Mouse (Mus musculus) kidney, postnatal 0 days (tissue): ENCODE measurements at regions not wholly inside any gene's neighbourhood (a gene's known extent, or its start where the extent isn't known, plus 50 kb on each side); places are given as distances from the start of the nearest gene placed in this dataset.

ENCODE experiments used
- ATAC-seq: fragments of 200-750 bp; cut with Nextera tagmentation; replicated peaks from 2 replicates; pipeline ENCODE4 v1.8.0; 2017; ENCODE audit warnings: low read depth, moderate number of reproducible peaks, moderate TSS enrichment, moderate library complexity; ENCODE audit not compliant: low FRiP score
- DNase-seq: peaks from one replicate; pipeline ENCODE4 v3.0.0-alpha.2; 2016; ENCODE audit warnings: low spot score
- H3K27ac ChIP-seq: fragments of 300-500 bp; sonication (generic); 2 replicates; pipeline ENCODE4 v1.5.1; 2014; ENCODE audit warnings: mild to moderate bottlenecking
- H3K27me3 ChIP-seq: fragments of 300-500 bp; sonication (generic); 2 replicates; pipeline ENCODE4 v1.6.1; 2014; ENCODE audit warnings: low read length, mixed read lengths; ENCODE audit not compliant: insufficient read depth
- H3K36me3 ChIP-seq: fragments of 300-500 bp; sonication (generic); 2 replicates; pipeline ENCODE4 v1.6.1; 2014; ENCODE audit warnings: low read length, mixed read lengths; ENCODE audit not compliant: insufficient read depth
- H3K4me1 ChIP-seq: fragments of 300-500 bp; sonication (generic); replicated peaks from 2 replicates; pipeline ENCODE4 v1.6.1; 2014; ENCODE audit warnings: antibody characterized with exemption, low read length, mixed read lengths; ENCODE audit not compliant: insufficient read depth
- H3K4me2 ChIP-seq: fragments of 300-500 bp; sonication (generic); 2 replicates; pipeline ENCODE4 v1.6.1; 2014; ENCODE audit warnings: mild to moderate bottlenecking, low read length, moderate library complexity, mixed read lengths
- H3K4me3 ChIP-seq: fragments of 300-500 bp; sonication (generic); replicated peaks from 2 replicates; pipeline ENCODE4 v1.5.1; 2014; ENCODE audit warnings: low read depth, low read length
- H3K9ac ChIP-seq: fragments of 300-500 bp; sonication (generic); 2 replicates; pipeline ENCODE4 v1.6.1; 2014; ENCODE audit warnings: low read depth, low read length
- H3K9me3 ChIP-seq: fragments of 300-500 bp; sonication (generic); replicated peaks from 2 replicates; pipeline ENCODE4 v1.6.1; 2016; ENCODE audit warnings: low read length, inconsistent platforms, mixed read lengths
- CTCF ChIP-seq: IDR thresholded peaks from 2 replicates; pipeline ENCODE4 v1.5.1; 2016; ENCODE audit warnings: antibody characterized with exemption, low read depth, mild to moderate bottlenecking, moderate library complexity
- WGBS: fragments of 180-500 bp; shearing (Covaris S2); extraction: QIAGEN DNeasy Blood & Tissue Kit; methylation state at CpG from one replicate; pipeline ENCODE4 v1.1.7; 2014; 5-methylcytosine and 5-hydroxymethylcytosine counted together

DNA sequence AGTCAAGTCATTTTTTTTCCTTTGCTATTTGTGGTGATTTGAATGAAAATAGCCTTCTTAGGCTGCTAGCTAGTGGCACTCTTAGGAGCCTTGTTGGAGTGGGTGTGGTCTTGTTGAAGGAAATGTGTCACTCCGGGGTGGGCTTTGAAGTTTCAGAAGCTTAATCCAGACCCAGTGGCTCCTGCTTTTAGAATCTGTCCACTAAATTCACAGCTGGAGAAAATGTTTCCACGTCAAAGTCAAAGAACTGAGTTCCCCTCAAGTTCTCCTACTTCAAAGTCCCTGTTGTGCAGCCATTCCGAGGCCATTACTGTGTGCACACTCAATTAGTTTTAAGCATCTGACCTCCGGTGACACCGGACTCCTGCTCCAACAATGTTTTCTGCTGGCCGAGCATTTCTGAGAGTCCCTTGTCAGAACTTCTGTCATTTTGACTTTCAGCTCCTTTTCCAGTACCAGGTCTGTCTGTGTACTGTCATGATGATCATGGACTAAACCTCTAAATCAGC is 61.2 kb upstream of the Krtap11-1 start:
- no peak overlapping the region for H3K9ac ChIP-seq
- H3K4me1 ChIP-seq = no peaks in the 10 kb centered on the region
- no peak overlapping the region for H3K27ac ChIP-seq
- peak; percentile 6 for DNase-seq
- no peak overlapping the region for H3K4me3 ChIP-seq
- H3K9me3 ChIP-seq = no peaks in the 10 kb centered on the region
- no peak for TF ChIP-seq CTCF
- H3K4me2 ChIP-seq = no peak overlapping the region
- ATAC-seq = no peak
- no peaks in the 10 kb centered on the region for H3K27me3 ChIP-seq
- H3K36me3 ChIP-seq = no peaks in the 10 kb centered on the region
- 34% methylated on average over 6 of the region's 6 CpGs for WGBS

DNA sequence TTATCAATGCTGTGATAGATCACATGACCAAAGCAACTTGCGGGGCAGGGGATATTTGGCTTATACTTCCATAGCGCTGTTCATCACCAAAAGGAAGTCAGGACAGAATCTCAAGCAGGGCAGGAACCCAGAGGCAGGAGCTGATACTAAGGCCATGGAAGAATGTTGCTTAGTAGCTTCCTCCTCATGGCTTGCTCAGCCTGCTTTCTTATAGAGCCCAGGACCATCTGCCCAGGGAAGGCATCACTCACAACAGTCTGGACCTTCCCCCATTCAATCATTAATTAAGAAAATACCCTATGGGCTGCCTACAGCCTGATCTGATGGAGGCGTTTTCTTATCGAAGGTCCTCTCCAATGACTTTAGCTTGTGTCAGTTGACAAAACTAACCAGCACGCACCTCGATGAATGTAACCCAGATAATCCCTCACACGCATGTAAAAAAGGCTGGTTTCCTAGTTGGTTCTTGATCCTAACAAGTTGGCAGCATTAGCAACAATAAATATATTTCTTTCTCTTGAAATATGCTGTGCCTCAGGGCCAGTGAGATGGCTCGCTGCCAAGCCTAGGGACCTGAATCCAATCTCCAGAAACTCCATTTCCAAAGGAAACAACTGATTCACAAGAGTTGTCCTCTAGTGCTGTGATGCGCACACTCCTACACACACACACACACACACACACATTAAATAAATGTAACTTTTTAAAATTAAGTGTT is 60.6 kb upstream of the Krtap11-1 start:
- Histone ChIP-seq H3K4me2 (no peak overlapping the region), H3K4me1 (no peaks in the 10 kb centered on the region), H3K9ac (no peak overlapping the region), H3K36me3 (no peaks in the 10 kb centered on the region), H3K4me3 (no peak overlapping the region), H3K27ac (no peak overlapping the region), H3K27me3 (no peaks in the 10 kb centered on the region), H3K9me3 (no peaks in the 10 kb centered on the region)
- no peak for DNase-seq
- ATAC-seq = no peak
- WGBS = 91% methylated on average over 9 of the region's 9 CpGs
- no peak for TF ChIP-seq CTCF

GRCm38 (mm10) chr16:89625710-89626109 is 54.7 kb upstream of the Krtap11-1 start:
- H3K27ac ChIP-seq = no peak overlapping the region
- no peak for TF ChIP-seq CTCF
- DNase-seq (no peak), ATAC-seq (no peak)
- no peaks in the 10 kb centered on the region for H3K9me3 ChIP-seq
- H3K36me3 ChIP-seq = no peaks in the 10 kb centered on the region
- no peaks in the 10 kb centered on the region for H3K4me1 ChIP-seq
- H3K4me2 ChIP-seq = no peak overlapping the region
- H3K4me3 ChIP-seq = no peak overlapping the region
- no peaks in the 10 kb centered on the region for H3K27me3 ChIP-seq
- no peak overlapping the region for H3K9ac ChIP-seq
- WGBS = 90% methylated on average over 12 of the region's 12 CpGs

DNA sequence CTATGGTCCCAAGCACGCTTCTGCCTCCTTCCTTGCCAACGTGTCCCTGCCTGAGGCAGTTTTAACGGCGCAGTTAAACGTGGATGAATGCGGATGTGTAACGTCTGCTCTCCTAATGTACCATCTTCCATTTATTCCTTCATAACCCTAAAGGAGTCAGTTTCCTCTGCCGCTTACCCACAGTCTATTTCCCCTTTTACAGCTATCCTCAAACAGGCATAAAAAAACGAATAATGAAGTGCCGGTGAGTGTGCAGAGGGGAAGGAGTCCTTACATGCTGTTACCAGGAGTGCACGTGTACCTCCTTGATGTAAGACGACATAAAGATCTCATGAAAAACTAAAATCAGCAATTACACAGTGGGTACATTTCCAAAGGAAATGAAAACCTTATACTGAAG is 54.3 kb upstream of the Krtap11-1 start:
- no peaks in the 10 kb centered on the region for H3K27me3 ChIP-seq
- H3K9me3 ChIP-seq = no peaks in the 10 kb centered on the region
- DNase-seq (no peak), ATAC-seq (no peak)
- TF ChIP-seq CTCF = no peak
- WGBS = 89% methylated on average over 12 of the region's 12 CpGs
- no peaks in the 10 kb centered on the region for H3K36me3 ChIP-seq
- H3K4me1 ChIP-seq = no peaks in the 10 kb centered on the region
- no peak overlapping the region for H3K9ac ChIP-seq
- H3K4me3 ChIP-seq = no peak overlapping the region
- H3K4me2 ChIP-seq = no peak overlapping the region
- H3K27ac ChIP-seq = no peak overlapping the region
